ENCODE assay signal across 18 mouse cellular contexts in the genomic region with DNA sequence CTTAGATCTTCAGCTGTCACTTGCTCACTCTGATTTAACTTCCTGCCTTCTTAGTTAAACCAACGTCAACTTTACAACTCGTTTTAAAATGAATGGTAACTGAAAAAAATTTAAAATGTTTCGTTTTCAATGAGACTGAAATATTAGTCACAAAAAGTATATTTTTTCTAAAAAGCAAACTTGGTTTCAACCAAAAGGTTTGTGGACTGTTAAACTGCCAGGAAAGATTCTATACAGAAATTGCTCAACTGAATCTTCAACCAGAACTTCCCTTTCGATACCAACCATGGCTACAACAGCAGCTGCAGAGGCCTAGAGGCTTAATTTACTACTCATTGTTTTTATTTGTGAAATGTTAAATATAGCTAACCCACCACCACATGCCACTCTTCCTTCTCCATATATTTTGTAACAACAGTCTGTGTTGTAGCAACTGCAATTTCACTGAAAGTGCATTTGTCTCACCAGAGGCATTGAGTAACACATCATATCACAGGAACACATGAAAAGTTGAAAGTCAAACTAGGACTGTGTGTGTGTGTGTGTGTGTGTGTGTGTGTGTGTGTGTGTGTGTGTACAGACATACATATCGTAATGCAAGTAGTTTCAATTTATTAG. TPM values are rescaled to one million over a fixed set of nuclear protein-coding genes. Genes with fewer than 3 reads are reported as not detected.
A peak's percentile ranks its signal among the peaks of the same experiment; 100 is the strongest.
DNase-seq lines count a peak whose midpoint lies in the region; ATAC-seq and TF ChIP-seq lines count a peak whose summit lies in the region.
"Had no signal": no experiment of that assay in that cellular context is flagged by ENCODE, and none has a peak within 500 bp of the region (broad histone marks: within the 10 kb centered on the region; RNA-seq: fewer than 3 reads in every experiment).

No protein-coding gene starts in this region.

- H3K27ac ChIP-seq in liver, adult 2 months (replicated peaks; ENCODE audit: insufficient read depth, low read depth, low read length): no peak overlapping the region
- no peak overlapping the region for H3K27ac ChIP-seq in liver, embryonic 11.5 days (ENCODE audit: low read depth, low read length)
- no peak overlapping the region for H3K27ac ChIP-seq in midbrain, embryonic 15.5 days
- H3K27ac ChIP-seq: hindbrain, embryonic 13.5 days; limb, embryonic 12.5 days had no signal

- no peak for ATAC-seq in liver, embryonic 11.5 days (replicated peaks; ENCODE audit: low FRiP score)
- peak; percentile 6 for ATAC-seq in CD4-positive, CD25-positive, alpha-beta regulatory T cell, adult 4 months
- ATAC-seq in megakaryocyte, adult 5-6 weeks (ENCODE audit: poor library complexity, severe bottlenecking): peak; percentile 91
- no peak for ATAC-seq in midbrain, embryonic 15.5 days (replicated peaks)
- ATAC-seq: Patski had no signal

- no peaks in the 10 kb centered on the region for H3K4me1 ChIP-seq in liver, adult 2 months (ENCODE audit: control insufficient read depth, insufficient read depth, low read length)
- H3K4me1 ChIP-seq in liver, embryonic 11.5 days (replicated peaks; ENCODE audit: control insufficient read depth, insufficient read depth, low read length): no peaks in the 10 kb centered on the region
- H3K4me1 ChIP-seq in midbrain, embryonic 15.5 days: no peaks in the 10 kb centered on the region
- H3K4me1 ChIP-seq: limb, embryonic 12.5 days had no signal

- no peak overlapping the region for H3K4me3 ChIP-seq in liver, adult 2 months (ENCODE audit: insufficient read depth, low read depth, low read length)
- H3K4me3 ChIP-seq in liver, embryonic 11.5 days (ENCODE audit: low read depth, low read length): no peak overlapping the region
- H3K4me3 ChIP-seq in midbrain, embryonic 15.5 days: no peak overlapping the region
- H3K4me3 ChIP-seq: erythroblast, embryonic 14.5 days; hindbrain, embryonic 13.5 days; limb, embryonic 12.5 days had no signal

- H3K9ac ChIP-seq in liver, adult 2 months (ENCODE audit: low read depth, low read length): no peak overlapping the region
- H3K9ac ChIP-seq in liver, embryonic 11.5 days (ENCODE audit: low read depth, low read length): no peak overlapping the region
- H3K9ac ChIP-seq in midbrain, embryonic 15.5 days: no peak overlapping the region
- H3K9ac ChIP-seq: hindbrain, embryonic 13.5 days; limb, embryonic 12.5 days had no signal

- TF ChIP-seq POLR2A in liver, adult 2 months (IDR thresholded peaks at IDR 0.05; ENCODE audit: extremely low read depth, insufficient read depth, low read length): no peak

- TF ChIP-seq CTCF in liver, adult 2 months (IDR thresholded peaks at IDR 0.05; ENCODE audit: low read depth, low read length): no peak

- H3K79me2 ChIP-seq in liver, adult 2 months (ENCODE audit: control insufficient read depth, insufficient read depth, low read length): no peaks in the 10 kb centered on the region

- H3K9me3 ChIP-seq in liver, embryonic 11.5 days (ENCODE audit: control insufficient read depth, low read length): no peaks in the 10 kb centered on the region
- no peaks in the 10 kb centered on the region for H3K9me3 ChIP-seq in midbrain, embryonic 15.5 days
- H3K9me3 ChIP-seq: hindbrain, embryonic 13.5 days; limb, embryonic 12.5 days had no signal

- H3K36me3 ChIP-seq in liver, adult 2 months (ENCODE audit: control insufficient read depth, insufficient read depth, low read length): no peaks in the 10 kb centered on the region
- no peaks in the 10 kb centered on the region for H3K36me3 ChIP-seq in liver, embryonic 11.5 days (ENCODE audit: control insufficient read depth, insufficient read depth, low read length)
- 0 out of 2 replicates have a peak, but pooled peaks cover 4% of the 10 kb centered on the region for H3K36me3 ChIP-seq in midbrain, embryonic 15.5 days (replicated peaks)
- H3K36me3 ChIP-seq: limb, embryonic 12.5 days had no signal

- H3K27me3 ChIP-seq in liver, adult 2 months (ENCODE audit: control insufficient read depth, insufficient read depth, low read length): no peaks in the 10 kb centered on the region
- H3K27me3 ChIP-seq in liver, embryonic 11.5 days (replicated peaks; ENCODE audit: control insufficient read depth, insufficient read depth, low read length): no peaks in the 10 kb centered on the region
- no peaks in the 10 kb centered on the region for H3K27me3 ChIP-seq in midbrain, embryonic 15.5 days (replicated peaks)
- H3K27me3 ChIP-seq: hindbrain, embryonic 13.5 days; limb, embryonic 12.5 days had no signal

- 67% methylated on average over 5 of the region's 5 CpGs for WGBS in liver, adult 2 months
- 57% methylated on average over 5 of the region's 5 CpGs for WGBS in liver, embryonic 11.5 days
- 85% methylated on average over 5 of the region's 5 CpGs for WGBS in midbrain, embryonic 15.5 days

- peak; percentile 11 for DNase-seq in liver, adult 2 months (ENCODE audit: extremely low read depth, low read depth, low spot score)
- DNase-seq in liver, embryonic 11.5 days (ENCODE audit: low spot score): no peak
- DNase-seq in 3134 (ENCODE audit: extremely low read depth, insufficient read length, low spot score): peak; percentile 39
- no peak for DNase-seq in right cerebral cortex, postnatal 14 days
- no peak for DNase-seq in cerebellum, postnatal 14 days
- DNase-seq: cerebellum, adult 2 months; embryo, embryonic 11 days; gastrocnemius, postnatal 36 days; kidney, adult 11 months; kidney, postnatal 4 days; lung, postnatal 4 days had no signal

- H3K4me2 ChIP-seq in liver, embryonic 11.5 days: no peak overlapping the region
- H3K4me2 ChIP-seq in midbrain, embryonic 15.5 days: no peak overlapping the region
- H3K4me2 ChIP-seq: hindbrain, embryonic 13.5 days; limb, embryonic 12.5 days had no signal

RNA-seq across cellular contexts. Expression of a gene that starts 10.2 kb away (rescaled TPM):
- 1.6 TPM in 2 replicates for total RNA-seq in liver, adult 2 months (2014; rRNA removed)
- 0.05 and 0.06 TPM in 2 replicates for polyA plus RNA-seq in liver, adult 2 months (2012; rRNA removed)
- polyA plus RNA-seq in liver, embryonic 11.5 days (2014; fragmentation: Nextera tagmentation; extraction: Ambion mirVana): 2.6 and 4.0 TPM in 2 replicates
- 10 to 100 TPM; 50.7 to 56.5 TPM for polyA plus RNA-seq in CD4-positive, CD25-positive, alpha-beta regulatory T cell, adult 4 months (2017; shearing (Covaris generic))
- 180 and 208 TPM in 2 replicates for total RNA-seq in megakaryocyte, adult 5-6 weeks (2015)
- 226 and 232 TPM in 2 replicates for total RNA-seq in megakaryocyte, adult 5-6 weeks (2017)
- polyA plus RNA-seq in midbrain, embryonic 15.5 days (2015; fragmentation: Nextera tagmentation; extraction: Ambion mirVana): 37.6 and 42.2 TPM in 2 replicates
- polyA plus RNA-seq: Patski had no signal

Comparison
In these comparisons a context has a peak if more than half of its experiments do, and no peak if none do; other contexts are left out.
1. DNase-seq: peak in liver, adult 2 months (single experiment) and 3134 (single experiment); none in liver, embryonic 11.5 days (single experiment), right cerebral cortex, postnatal 14 days (single experiment) and cerebellum, postnatal 14 days (0 of 2).
2. ATAC-seq: peak in CD4-positive, CD25-positive, alpha-beta regulatory T cell, adult 4 months (single experiment) and megakaryocyte, adult 5-6 weeks (single experiment); none in liver, embryonic 11.5 days (single experiment) and midbrain, embryonic 15.5 days (single experiment).